20 mouse cellular contexts compared by ENCODE assay signal in genomic region chr6:120542061-120542460, GRCm38 (mm10). TPM values are rescaled to one million over a fixed set of nuclear protein-coding genes. Genes with fewer than 3 reads are reported as not detected.
DNase-seq lines count a peak whose midpoint lies in the region; ATAC-seq and TF ChIP-seq lines count a peak whose summit lies in the region.
"Had no signal": no experiment of that assay in that cellular context is flagged by ENCODE, and none has a peak within 500 bp of the region (broad histone marks: within the 10 kb centered on the region; RNA-seq: fewer than 3 reads in every experiment).

No protein-coding gene starts in this region.

- ATAC-seq in lung, postnatal 0 days = no peak
- no peak for ATAC-seq in Patski
- ATAC-seq in stomach, postnatal 0 days (ENCODE audit: low FRiP score, low TSS enrichment) = no peak
- ATAC-seq: midbrain, embryonic 16.5 days had no signal

- no peaks in the 10 kb centered on the region for H3K36me3 ChIP-seq in lung, postnatal 0 days (ENCODE audit: insufficient read depth, low read length)
- H3K36me3 ChIP-seq in stomach, postnatal 0 days (ENCODE audit: control insufficient read depth, insufficient read depth, low read length) = no peaks in the 10 kb centered on the region
- H3K36me3 ChIP-seq: embryonic facial prominence, embryonic 13.5 days; forebrain, embryonic 12.5 days; heart, embryonic 13.5 days; hindbrain, embryonic 15.5 days; neural tube, embryonic 15.5 days had no signal

- POLR2A ChIA-PET in Patski (lab: Charles Lee) = interaction anchor here (0.7 kb wide), 2 partner anchors 129 to 229 kb away, joined by 3 to 4 read pairs; no protein-coding TSS in a partner anchor

- H3K9ac ChIP-seq in lung, postnatal 0 days (replicated peaks; ENCODE audit: low read depth) = no peak overlapping the region
- no peak overlapping the region for H3K9ac ChIP-seq in stomach, postnatal 0 days (ENCODE audit: low read length)
- H3K9ac ChIP-seq: embryonic facial prominence, embryonic 13.5 days; forebrain, embryonic 12.5 days; heart, embryonic 13.5 days; hindbrain, embryonic 15.5 days; neural tube, embryonic 15.5 days had no signal

- no peak for TF ChIP-seq EP300 in lung, postnatal 0 days (IDR thresholded peaks at IDR 0.05)
- TF ChIP-seq EP300 in stomach, postnatal 0 days (optimal IDR thresholded peaks at IDR 0.05) = no peak

- WGBS in lung, postnatal 0 days = 11% methylated on average over 1 of the region's 1 CpGs
- WGBS in stomach, postnatal 0 days = 6% methylated on average over 1 of the region's 1 CpGs

- no peak for DNase-seq in gastrocnemius, adult 2 months
- no peak for DNase-seq in gastrocnemius, adult 18-20 months (ENCODE audit: low spot score)
- DNase-seq in lung, postnatal 0 days (ENCODE audit: low spot score) = peak; percentile 7
- no peak for DNase-seq in lung, postnatal 25 days (ENCODE audit: low spot score)
- no peak for DNase-seq in Patski (ENCODE audit: low read depth, low spot score)
- no peak for DNase-seq in stomach, postnatal 0 days (ENCODE audit: low spot score)
- no peak for DNase-seq in heart, postnatal 14 days
- DNase-seq in kidney, adult 11 months = no peak
- DNase-seq: cerebellum, adult 8-10 months; gastrocnemius, postnatal 25 days; kidney, postnatal 10 days; lung, postnatal 14 days; right cerebral cortex, postnatal 14 days; thymus, postnatal 36 days had no signal

- in situ Hi-C loops in Patski (cut with MboI; ENCODE audit: low pct_unique_long_range_greater_than_20kb) = no loop called here

- intact Hi-C loops in gastrocnemius, adult 2 months (cut with DNase I) = no loop called here
- intact Hi-C loops in heart, postnatal 14 days (cut with DNase I) = no loop called here

- H3K4me1 ChIP-seq in lung, postnatal 0 days (ENCODE audit: insufficient read depth, low read depth, low read length) = no peaks in the 10 kb centered on the region
- no peaks in the 10 kb centered on the region for H3K4me1 ChIP-seq in stomach, postnatal 0 days (replicated peaks; ENCODE audit: control insufficient read depth, insufficient read depth)

- no peak overlapping the region for H3K4me3 ChIP-seq in gastrocnemius, adult 2 months
- H3K4me3 ChIP-seq in lung, postnatal 0 days (ENCODE audit: low read depth, low read length) = no peak overlapping the region
- no peak overlapping the region for H3K4me3 ChIP-seq in stomach, postnatal 0 days (ENCODE audit: low read depth, low read length)
- H3K4me3 ChIP-seq: embryonic facial prominence, embryonic 13.5 days; forebrain, embryonic 12.5 days; heart, embryonic 13.5 days; hindbrain, embryonic 15.5 days; neural tube, embryonic 15.5 days had no signal

- H3K4me2 ChIP-seq in lung, postnatal 0 days (replicated peaks; ENCODE audit: low read depth, low read length) = no peak overlapping the region
- H3K4me2 ChIP-seq in stomach, postnatal 0 days (replicated peaks; ENCODE audit: low read depth) = no peak overlapping the region
- H3K4me2 ChIP-seq: embryonic facial prominence, embryonic 13.5 days; forebrain, embryonic 12.5 days; heart, embryonic 13.5 days; hindbrain, embryonic 15.5 days; neural tube, embryonic 15.5 days had no signal

- CTCF ChIA-PET in Patski (lab: Charles Lee) = interaction anchor here (1.6 kb wide), 1 partner anchor 132 kb away, joined by 6 read pairs; no protein-coding TSS in a partner anchor

- H3K9me3 ChIP-seq in lung, postnatal 0 days (ENCODE audit: low read length) = no peaks in the 10 kb centered on the region
- H3K9me3 ChIP-seq in stomach, postnatal 0 days (ENCODE audit: control insufficient read depth, low read length) = no peaks in the 10 kb centered on the region
- H3K9me3 ChIP-seq: embryonic facial prominence, embryonic 13.5 days; forebrain, embryonic 12.5 days; hindbrain, embryonic 15.5 days had no signal

- H3K27ac ChIP-seq in gastrocnemius, adult 2 months = no peak overlapping the region
- H3K27ac ChIP-seq in lung, postnatal 0 days (ENCODE audit: low read length) = no peak overlapping the region
- H3K27ac ChIP-seq in stomach, postnatal 0 days (replicated peaks) = no peak overlapping the region
- H3K27ac ChIP-seq: embryonic facial prominence, embryonic 13.5 days; forebrain, embryonic 12.5 days; heart, embryonic 13.5 days; hindbrain, embryonic 15.5 days; neural tube, embryonic 15.5 days had no signal

- TF ChIP-seq CTCF in gastrocnemius, adult 2 months (IDR thresholded peaks at IDR 0.05) = peak; percentile 22; the same call in 1 of the 2 replicates
- peak; percentile 37; the same call in 1 of the 2 replicates for TF ChIP-seq CTCF in lung, postnatal 0 days (IDR thresholded peaks at IDR 0.05)
- peak; percentile 53 for TF ChIP-seq CTCF in Patski (IDR thresholded peaks at IDR 0.05)
- TF ChIP-seq CTCF in stomach, postnatal 0 days (IDR thresholded peaks at IDR 0.05; ENCODE audit: low read depth) = peak; percentile 35

- H3K27me3 ChIP-seq in lung, postnatal 0 days (replicated peaks; ENCODE audit: insufficient read depth, low read length) = no peaks in the 10 kb centered on the region
- H3K27me3 ChIP-seq in Patski = peaks cover 12% of the 10 kb centered on the region
- H3K27me3 ChIP-seq in stomach, postnatal 0 days (ENCODE audit: control insufficient read depth, insufficient read depth, low read length) = no peaks in the 10 kb centered on the region
- H3K27me3 ChIP-seq: embryonic facial prominence, embryonic 13.5 days; forebrain, embryonic 12.5 days; heart, embryonic 13.5 days; hindbrain, embryonic 15.5 days; neural tube, embryonic 15.5 days had no signal

RNA-seq across cellular contexts. Expression of gene Hdhd5, which starts 10.9 kb away (rescaled TPM):
- total RNA-seq in gastrocnemius, adult 2 months (2021) = 10 to 100 TPM; 19.4 to 28.5 TPM
- 10 to 100 TPM; 19.9 to 26.1 TPM for total RNA-seq in gastrocnemius, adult 18-20 months (2021)
- 10.1 and 10.5 TPM in 2 replicates for polyA plus RNA-seq in lung, postnatal 0 days (2015; fragmentation: Nextera tagmentation; extraction: Ambion mirVana)
- polyA plus RNA-seq in Patski (2021) = 26.6 TPM
- 8.5 and 9.2 TPM in 2 replicates for polyA plus RNA-seq in stomach, postnatal 0 days (2015; fragmentation: Nextera tagmentation; extraction: Ambion mirVana)
- 10 to 100 TPM; 20.1 to 21.7 TPM for total RNA-seq in heart, postnatal 14 days (2021)

RNA-seq across cellular contexts. Expression of gene Tmem121b, which starts 48.5 kb away (rescaled TPM):
- not detected for total RNA-seq in gastrocnemius, adult 2 months (2021)
- total RNA-seq in gastrocnemius, adult 18-20 months (2021) = not detected
- 0.52 and 0.58 TPM in 2 replicates for polyA plus RNA-seq in lung, postnatal 0 days (2015; fragmentation: Nextera tagmentation; extraction: Ambion mirVana)
- 0.51 TPM for polyA plus RNA-seq in Patski (2021)
- 0.02 TPM in 2 replicates for polyA plus RNA-seq in stomach, postnatal 0 days (2015; fragmentation: Nextera tagmentation; extraction: Ambion mirVana)
- under 1 TPM in 1 of 2 experiments, not detected in 1; 0.05 TPM for total RNA-seq in heart, postnatal 14 days (2021)
- total RNA-seq: gastrocnemius, postnatal 25 days had no signal
